Comparison of ENCODE assay signal across 11 mouse cellular contexts in the genomic region with DNA sequence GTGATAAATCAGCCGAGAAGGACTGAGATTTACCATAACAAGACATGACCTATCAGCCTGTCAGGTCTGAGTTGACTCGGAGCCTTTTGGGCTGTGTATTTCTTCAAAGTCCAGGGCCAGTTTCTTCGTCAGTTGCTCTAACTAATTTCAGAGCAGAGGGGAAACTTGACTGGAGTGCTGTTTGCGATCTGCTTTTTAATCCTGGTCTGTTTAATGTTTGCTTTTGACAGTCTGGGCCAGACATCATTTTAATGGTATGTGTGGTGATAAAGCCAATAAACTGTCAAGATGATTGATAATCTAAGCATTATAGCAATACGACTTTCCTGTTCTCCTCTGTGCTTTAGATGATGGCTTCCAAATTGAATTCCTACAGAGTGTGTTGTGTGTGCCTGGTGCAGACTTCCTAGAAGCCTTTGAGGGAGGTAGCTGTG.
A peak's percentile ranks its signal among the peaks of the same experiment; 100 is the strongest.
DNase-seq lines count a peak whose midpoint lies in the region; ATAC-seq lines count a peak whose summit lies in the region.
"Had no signal": no experiment of that assay in that cellular context is flagged by ENCODE, and none has a peak within 500 bp of the region (broad histone marks: within the 10 kb centered on the region; RNA-seq: fewer than 3 reads in every experiment).

No protein-coding gene starts in this region.

- H3K4me1 ChIP-seq in heart, embryonic 13.5 days, result peaks cover 46% of the 10 kb centered on the region
- H3K4me1 ChIP-seq in lung, embryonic 16.5 days (replicated peaks; ENCODE audit: control insufficient read depth, insufficient read depth, low read length), result peaks cover 42% of the 10 kb centered on the region
- H3K4me1 ChIP-seq in intestine, embryonic 15.5 days (replicated peaks), result peaks cover 25% of the 10 kb centered on the region
- H3K4me1 ChIP-seq in stomach, embryonic 16.5 days (ENCODE audit: control insufficient read depth, insufficient read depth, low read length), result peaks cover 50% of the 10 kb centered on the region

- no peaks in the 10 kb centered on the region for H3K36me3 ChIP-seq in heart, embryonic 13.5 days
- no peaks in the 10 kb centered on the region for H3K36me3 ChIP-seq in lung, embryonic 16.5 days (ENCODE audit: control insufficient read depth, insufficient read depth, low read length)
- no peaks in the 10 kb centered on the region for H3K36me3 ChIP-seq in intestine, embryonic 15.5 days
- H3K36me3 ChIP-seq in stomach, embryonic 16.5 days (ENCODE audit: control insufficient read depth, insufficient read depth, low read length), result no peaks in the 10 kb centered on the region

- peak overlapping the region; percentile 43; the same call in 1 of the 2 replicates for H3K27ac ChIP-seq in heart, embryonic 13.5 days (replicated peaks)
- peak overlapping the region; percentile 26; the same call in 1 of the 2 replicates for H3K27ac ChIP-seq in lung, embryonic 16.5 days (ENCODE audit: low read length)
- H3K27ac ChIP-seq in intestine, embryonic 15.5 days, result peak overlapping the region; percentile 64
- H3K27ac ChIP-seq in stomach, embryonic 16.5 days (ENCODE audit: low read length), result peak overlapping the region; percentile 78

- DNase-seq in heart, adult 11 months, result no peak
- DNase-seq in lung, postnatal 10 days, result no peak
- DNase-seq in urinary bladder, postnatal 36 days (ENCODE audit: low spot score in 2 of 2), result no peak
- DNase-seq in thymus, postnatal 14 days, result no peak
- DNase-seq: cerebellum, postnatal 14 days; gastrocnemius, postnatal 36 days; left cerebral cortex, postnatal 4 days had no signal

- H3K9me3 ChIP-seq in heart, embryonic 13.5 days, result peaks cover 6% of the 10 kb centered on the region; the same call in 1 of the 2 replicates
- peaks cover 8% of the 10 kb centered on the region; the same call in 1 of the 2 replicates for H3K9me3 ChIP-seq in lung, embryonic 16.5 days (ENCODE audit: control insufficient read depth, low read length)
- peaks cover 5% of the 10 kb centered on the region for H3K9me3 ChIP-seq in intestine, embryonic 15.5 days
- no peaks in the 10 kb centered on the region for H3K9me3 ChIP-seq in stomach, embryonic 16.5 days (replicated peaks; ENCODE audit: control insufficient read depth, low read length)

- H3K27me3 ChIP-seq in heart, embryonic 13.5 days (replicated peaks), result peaks cover 25% of the 10 kb centered on the region
- H3K27me3 ChIP-seq in lung, embryonic 16.5 days (ENCODE audit: control insufficient read depth, insufficient read depth, low read depth, low read length), result peaks cover 5% of the 10 kb centered on the region; the same call in 1 of the 2 replicates
- H3K27me3 ChIP-seq in intestine, embryonic 15.5 days (replicated peaks), result no peaks in the 10 kb centered on the region
- H3K27me3 ChIP-seq in stomach, embryonic 16.5 days (ENCODE audit: control insufficient read depth, insufficient read depth, low read length), result no peaks in the 10 kb centered on the region

- H3K9ac ChIP-seq in heart, embryonic 13.5 days, result no peak overlapping the region
- H3K9ac ChIP-seq in lung, embryonic 16.5 days (ENCODE audit: low read length), result no peak overlapping the region
- H3K9ac ChIP-seq in intestine, embryonic 15.5 days, result no peak overlapping the region
- H3K9ac ChIP-seq in stomach, embryonic 16.5 days (ENCODE audit: low read length), result no peak overlapping the region

- H3K4me3 ChIP-seq in heart, embryonic 13.5 days, result no peak overlapping the region
- H3K4me3 ChIP-seq in lung, embryonic 16.5 days (ENCODE audit: low read length), result no peak overlapping the region
- H3K4me3 ChIP-seq in intestine, embryonic 15.5 days (replicated peaks), result no peak overlapping the region
- H3K4me3 ChIP-seq in stomach, embryonic 16.5 days (replicated peaks; ENCODE audit: low read length), result no peak overlapping the region

- H3K4me2 ChIP-seq in heart, embryonic 13.5 days, result peak overlapping the region; percentile 33; the same call in 1 of the 2 replicates
- H3K4me2 ChIP-seq in lung, embryonic 16.5 days (ENCODE audit: low read depth, low read length), result no peak overlapping the region; the same call in 1 of the 2 replicates
- peak overlapping the region; percentile 28; the same call in 1 of the 2 replicates for H3K4me2 ChIP-seq in intestine, embryonic 15.5 days (replicated peaks)
- no peak overlapping the region for H3K4me2 ChIP-seq in stomach, embryonic 16.5 days (ENCODE audit: low read depth, low read length)

- ATAC-seq in heart, embryonic 13.5 days (ENCODE audit: extremely low read depth, insufficient number of reproducible peaks, low FRiP score, low TSS enrichment), result no peak
- ATAC-seq in lung, embryonic 16.5 days (ENCODE audit: low read depth), result peak; percentile 70
- ATAC-seq in intestine, embryonic 15.5 days, result peak; percentile 86
- peak; percentile 85 for ATAC-seq in stomach, embryonic 16.5 days (ENCODE audit: insufficient read depth, low FRiP score)

- 21% methylated on average over 5 of the region's 5 CpGs for WGBS in heart, embryonic 13.5 days
- 20% methylated on average over 5 of the region's 5 CpGs for WGBS in lung, embryonic 16.5 days
- 7% methylated on average over 5 of the region's 5 CpGs for WGBS in intestine, embryonic 15.5 days
- 13% methylated on average over 5 of the region's 5 CpGs for WGBS in stomach, embryonic 16.5 days

Comparison
In these comparisons a context has a peak if more than half of its experiments do, and no peak if none do; other contexts are left out.
1. H3K27ac ChIP-seq: peak in every context shown above with its lines; median percentile 78 in stomach, embryonic 16.5 days; 64 in intestine, embryonic 15.5 days; 43 in heart, embryonic 13.5 days; 26 in lung, embryonic 16.5 days.
2. H3K4me2 ChIP-seq: peak in heart, embryonic 13.5 days (single experiment) and intestine, embryonic 15.5 days (single experiment); none in lung, embryonic 16.5 days (single experiment) and stomach, embryonic 16.5 days (single experiment).